Mouse (Mus musculus): ENCODE results near the gene Nmt2.

The Nmt2 gene

GRCm38 (mm10) chr2:3327351-3327750 lies 43.3 kb downstream of the Nmt2 start:
- whole genome bisulfite sequencing, result 14% methylated on average over 1 of the region's 1 CpGs

GRCm38 (mm10) chr2:3331071-3331703 lies 47.2 kb downstream of the Nmt2 start:
- 77% methylated on average over 5 of the region's 5 CpGs for WGBS

GRCm38 (mm10) chr2:3332056-3332455 lies 48.0 kb downstream of the Nmt2 start:
- under 1% methylated on average over 21 of the region's 21 CpGs for WGBS

GRCm38 (mm10) chr2:3332484-3333242 lies 48.7 kb downstream of the Nmt2 start, which contains the start of gene Rpp38:
Gene Rpp38 (minus strand): TSS chr2:3332643.
- under 1% methylated on average over 45 of the region's 45 CpGs for WGBS

- 90% methylated on average over 12 of the region's 12 CpGs for WGBS
Measured at GRCm38 (mm10) chr2:3333761-3334160, 49.7 kb downstream of the Nmt2 start.

DNA sequence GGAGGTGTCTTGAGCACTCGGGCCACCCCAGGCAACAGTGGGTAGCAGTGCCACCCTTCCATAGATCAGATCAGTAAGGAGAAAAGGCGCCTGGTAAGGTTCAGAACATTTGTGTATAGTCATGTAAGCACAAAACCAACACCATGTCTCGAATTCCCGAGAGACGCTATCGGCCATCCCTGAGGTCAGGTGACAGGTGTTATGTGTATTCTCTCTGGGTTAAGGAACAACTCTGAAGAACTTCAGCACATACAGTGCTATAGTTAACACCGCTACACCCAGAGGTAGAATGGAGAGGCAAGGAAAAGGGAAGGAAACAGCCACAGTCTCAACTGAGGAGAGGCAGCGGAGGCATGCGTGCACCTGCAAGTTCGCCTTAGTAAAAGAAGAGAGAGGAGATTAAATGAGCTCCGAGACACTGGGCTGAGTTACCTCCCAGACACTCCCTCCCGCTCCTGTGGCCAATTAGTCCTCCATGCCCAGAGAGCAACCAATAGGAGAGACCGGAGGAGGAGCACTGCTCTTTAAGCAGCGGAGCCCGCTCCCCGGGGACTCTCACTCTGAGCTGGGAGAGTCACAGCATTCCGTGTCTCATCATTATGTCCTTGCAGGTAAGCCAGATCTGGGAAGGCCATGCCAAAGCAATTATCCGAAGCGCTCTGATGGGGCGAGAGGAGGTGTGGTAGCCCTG lies 51.7 kb downstream of the Nmt2 start, which contains the start of gene Acbd7:
Gene Acbd7 (plus strand): TSS at position 558 of the 691 bp plus-strand sequence.
- 6% methylated on average over 20 of the region's 20 CpGs for WGBS

DNA sequence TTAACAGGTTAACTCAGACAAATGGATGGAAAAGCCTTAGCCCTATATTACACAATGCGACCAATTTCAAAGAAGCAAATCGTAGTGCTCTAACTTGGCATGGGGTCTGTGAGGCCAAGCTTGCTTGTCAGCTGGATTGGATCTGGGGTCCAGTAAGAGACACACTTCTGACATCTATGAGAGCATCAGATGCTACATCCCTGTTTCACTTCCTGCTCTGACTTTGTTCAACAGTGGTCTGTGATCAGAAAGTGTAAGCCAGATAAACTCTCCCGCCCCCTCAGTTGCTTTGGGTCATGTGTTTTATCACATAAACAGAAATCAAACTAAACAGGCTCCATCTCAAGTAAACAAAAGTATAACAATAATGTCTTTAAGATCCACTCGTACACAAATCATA lies 64.4 kb downstream of the Nmt2 start:
- 86% methylated on average over 4 of the region's 4 CpGs for WGBS

DNA sequence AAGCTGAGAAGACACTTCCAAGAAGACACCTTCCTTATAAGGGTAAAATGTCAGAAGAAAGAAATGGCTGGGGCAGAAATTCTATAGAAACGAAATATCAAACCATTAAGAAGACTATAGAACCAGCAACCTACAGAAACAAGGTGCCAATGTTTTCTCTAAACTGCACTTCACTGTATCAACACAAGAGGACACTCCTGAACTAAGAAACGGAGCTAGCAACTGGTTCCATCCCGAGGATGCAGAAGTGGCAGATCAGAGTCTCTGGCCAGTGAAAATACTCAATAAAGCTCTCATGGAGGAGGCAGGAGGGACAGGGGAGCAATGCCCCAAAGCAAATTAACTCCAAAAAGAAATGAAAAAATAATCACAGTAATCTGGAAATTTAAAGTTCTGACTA lies 64.9 kb downstream of the Nmt2 start:
- WGBS, result 17% methylated on average over 3 of the region's 3 CpGs

- WGBS, result 91% methylated on average over 8 of the region's 8 CpGs
Measured at GRCm38 (mm10) chr2:3355793-3356192, 71.8 kb downstream of the Nmt2 start.

GRCm38 (mm10) chr2:3356311-3356710 lies 72.3 kb downstream of the Nmt2 start:
- WGBS, result 85% methylated on average over 3 of the region's 3 CpGs

DNA sequence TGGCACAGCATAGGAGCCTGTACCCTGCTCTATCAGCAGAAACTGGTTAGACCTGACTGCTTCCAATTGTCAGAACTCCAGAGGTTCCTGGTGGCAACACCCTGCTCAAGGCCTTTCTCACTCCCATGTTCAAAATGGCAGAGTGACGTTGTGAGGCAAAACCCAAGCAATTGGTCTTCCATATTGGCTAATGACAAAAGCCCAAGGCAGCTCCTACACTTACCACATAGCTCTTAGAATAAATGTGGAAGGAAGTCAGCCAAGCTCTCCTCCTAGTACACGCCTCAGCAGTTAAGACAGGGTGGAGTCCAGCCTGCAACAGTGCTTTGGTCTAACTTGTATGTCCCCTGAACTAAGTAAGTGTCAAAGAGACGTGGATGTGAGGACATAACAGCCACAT lies 73.9 kb downstream of the Nmt2 start:
- 81% methylated on average over 3 of the region's 3 CpGs for WGBS

DNA sequence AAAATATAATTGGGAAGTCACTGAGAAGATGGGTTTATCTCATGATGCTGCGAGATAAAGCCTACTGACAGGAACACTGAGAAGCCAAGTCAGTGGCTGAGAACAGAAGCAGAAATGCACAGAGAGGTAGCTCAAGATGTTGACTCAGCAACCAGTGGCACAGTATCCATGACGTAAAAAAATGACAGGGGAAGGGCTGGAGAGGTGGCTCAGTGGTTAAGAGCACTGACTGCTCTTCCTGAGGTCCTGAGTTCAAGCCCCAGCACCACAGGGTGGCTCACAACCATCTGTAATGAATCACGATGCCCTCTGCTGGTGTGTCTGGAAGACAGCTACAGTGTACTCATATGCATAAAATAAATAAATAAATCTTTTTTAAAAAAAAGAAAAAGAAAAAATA lies 77.1 kb downstream of the Nmt2 start:
- WGBS, result 81% methylated on average over 3 of the region's 3 CpGs

GRCm38 (mm10) chr2:3365127-3365526 lies 81.1 kb downstream of the Nmt2 start:
- 56% methylated on average over 4 of the region's 4 CpGs for WGBS
